Mouse (Mus musculus) ES-CJ7 (cell line): ENCODE results near the gene Gdap2.
A peak's percentile ranks its signal among the peaks of the same experiment; 100 is the strongest.

ENCODE experiments used
- DNase-seq: peaks from one replicate; pipeline ENCODE4 v3.0.0; 2011; ENCODE audit warnings: low read depth, low spot score

Gene Gdap2

GRCm38 (mm10) chr3:100162315-100163105 lies at the start of gene Gdap2, which contains the start of gene Wdr3:
Gene Gdap2 (plus strand): TSS chr3:100162381.
Gene Wdr3 (minus strand): TSS chr3:100162407.
- peak; percentile 91 for DNase-seq

DNA sequence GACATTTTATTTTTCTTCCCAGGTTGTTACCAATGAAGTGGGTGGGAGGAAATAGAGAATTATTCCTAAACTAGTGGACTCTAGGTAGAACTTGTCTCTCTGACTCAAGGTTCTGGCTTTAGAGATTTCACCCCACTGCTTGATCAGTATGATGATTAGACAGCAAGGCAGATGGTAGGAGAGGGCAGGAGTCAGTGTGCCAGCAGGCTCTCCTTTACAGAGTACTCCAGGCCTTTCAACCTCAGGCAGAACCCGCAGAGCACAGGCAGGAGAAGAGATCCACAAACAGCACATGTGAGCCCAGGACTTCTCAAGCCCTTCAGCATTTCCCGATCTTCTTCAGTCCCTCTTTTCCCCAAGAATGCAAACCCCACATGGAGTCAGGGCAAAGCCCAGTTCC lies 43.5 kb upstream of the Gdap2 start:
- no peak for DNase-seq

DNA sequence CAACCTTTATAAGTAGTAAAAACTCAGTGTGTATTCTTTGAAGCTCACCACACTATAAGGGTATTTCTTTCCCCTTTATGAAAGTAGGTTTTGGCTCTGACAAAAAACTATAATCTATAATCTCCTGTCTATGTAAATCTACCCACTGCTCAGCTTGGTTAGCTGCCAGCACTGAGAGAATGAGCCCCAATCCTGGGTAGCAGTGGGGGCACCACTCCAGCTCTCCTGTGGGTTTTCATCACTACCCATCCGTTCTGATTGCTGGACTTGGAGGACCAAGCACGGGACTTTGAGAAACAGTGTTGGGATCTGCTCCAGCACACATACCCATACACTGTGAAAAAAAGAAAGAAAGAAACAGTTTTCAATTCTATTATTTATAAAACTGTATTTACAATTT lies 40.2 kb upstream of the Gdap2 start:
- no peak for DNase-seq

- DNase-seq = no peak
Measured at GRCm38 (mm10) chr3:100122445-100122844, 39.7 kb upstream of the Gdap2 start.

DNA sequence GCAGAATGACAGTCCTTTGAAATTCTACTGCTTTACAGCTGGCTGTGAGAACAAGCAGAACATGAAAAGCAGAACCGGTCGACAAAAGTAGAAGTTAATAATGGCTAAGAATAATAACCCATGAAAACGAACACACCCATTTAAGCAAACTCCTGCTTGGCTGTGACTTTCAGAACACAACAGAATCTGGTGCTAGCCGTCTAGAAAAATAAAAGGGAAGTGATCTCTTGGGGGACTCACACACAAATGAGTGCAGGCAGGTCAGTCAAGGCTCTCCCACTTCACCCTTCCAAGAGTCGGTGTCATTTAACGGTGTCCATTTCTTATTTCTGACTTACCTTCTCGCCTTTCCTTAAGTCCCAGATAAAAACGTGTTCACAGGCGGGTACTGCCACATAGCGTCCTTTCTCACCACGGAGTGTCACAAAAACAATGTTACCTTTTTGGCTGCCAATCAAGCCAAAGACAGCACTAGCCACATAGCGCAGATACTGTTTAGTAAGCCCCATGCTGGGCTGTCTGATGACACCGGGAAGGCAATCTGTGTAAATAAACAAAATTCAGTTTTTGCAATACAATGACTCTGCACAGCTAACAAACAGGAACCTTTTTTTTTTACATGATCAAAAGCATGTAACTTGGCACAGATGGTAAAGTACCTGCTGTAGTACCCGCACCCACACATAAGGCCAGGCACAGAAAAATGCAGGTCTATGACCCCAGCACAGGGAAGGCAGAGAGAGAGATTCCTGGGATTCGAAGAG lies 1.3 kb upstream of the Gdap2 start:
- DNase-seq = no peak

GRCm38 (mm10) chr3:100161665-100162314 lies 391 bp upstream of the Gdap2 start:
- no peak for DNase-seq

DNA sequence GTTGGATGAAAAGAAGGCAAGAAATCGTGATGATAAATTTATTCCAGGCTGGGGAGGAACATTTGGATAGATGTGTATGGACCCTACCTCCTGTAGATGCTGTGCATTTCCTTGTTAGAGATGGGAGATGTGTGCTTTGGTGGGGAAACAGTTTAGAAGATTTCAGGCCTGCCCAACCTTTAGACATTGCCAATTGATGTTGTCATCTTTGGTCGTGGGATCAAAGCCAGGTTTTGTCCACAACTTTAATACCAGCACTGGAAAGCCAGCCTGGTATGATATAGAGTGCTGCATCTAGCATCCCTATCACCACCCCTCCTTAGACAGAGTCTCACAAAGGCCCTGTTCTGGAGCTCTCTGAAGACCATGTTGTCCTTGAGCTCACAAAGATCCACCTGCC lies 1.4 kb downstream of the Gdap2 start:
- no peak for DNase-seq

- no peak for DNase-seq
Measured at GRCm38 (mm10) chr3:100164991-100165390, 2.8 kb downstream of the Gdap2 start.

GRCm38 (mm10) chr3:100176031-100176430 lies 13.8 kb downstream of the Gdap2 start:
- DNase-seq = no peak

DNA sequence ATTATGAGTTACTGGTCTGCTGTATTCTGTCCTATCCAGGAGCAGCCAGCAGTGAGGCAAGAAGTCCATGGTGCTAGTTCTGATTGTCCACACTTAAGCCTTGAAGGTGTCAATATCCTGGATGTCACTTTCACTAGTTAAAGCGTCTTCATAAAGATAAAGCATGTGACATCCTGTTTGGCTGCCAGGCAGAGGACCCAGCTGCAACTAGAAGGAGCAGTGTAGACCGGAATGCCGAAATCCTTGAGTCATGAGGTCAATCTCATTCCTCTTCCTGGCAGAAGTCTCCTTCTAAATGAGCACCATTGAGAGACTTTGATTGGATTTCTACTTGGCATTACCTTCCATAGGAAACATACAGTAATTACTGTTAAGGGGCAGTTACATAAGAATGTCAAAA lies 18.3 kb downstream of the Gdap2 start:
- no peak for DNase-seq

DNA sequence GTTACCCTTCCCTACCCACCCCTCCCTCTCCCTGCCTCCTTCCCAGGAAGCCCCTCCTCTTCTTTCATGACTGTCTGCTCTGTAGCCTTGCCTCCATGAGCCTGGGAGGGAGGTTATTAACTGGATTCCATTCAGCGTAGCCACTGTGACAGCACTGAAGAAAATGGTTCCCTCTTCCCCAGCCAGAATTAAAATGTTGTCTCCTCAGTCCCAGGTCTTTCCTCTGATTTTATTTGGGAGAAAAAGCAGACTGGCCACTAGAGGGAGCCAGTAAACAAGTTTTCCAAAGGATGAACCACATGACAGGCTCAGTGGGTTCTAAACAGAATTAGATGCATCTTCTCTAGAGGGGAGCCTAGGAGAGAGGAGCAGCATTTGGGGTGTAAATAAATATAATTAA lies 27.3 kb downstream of the Gdap2 start:
- peak; percentile 63 for DNase-seq

DNA sequence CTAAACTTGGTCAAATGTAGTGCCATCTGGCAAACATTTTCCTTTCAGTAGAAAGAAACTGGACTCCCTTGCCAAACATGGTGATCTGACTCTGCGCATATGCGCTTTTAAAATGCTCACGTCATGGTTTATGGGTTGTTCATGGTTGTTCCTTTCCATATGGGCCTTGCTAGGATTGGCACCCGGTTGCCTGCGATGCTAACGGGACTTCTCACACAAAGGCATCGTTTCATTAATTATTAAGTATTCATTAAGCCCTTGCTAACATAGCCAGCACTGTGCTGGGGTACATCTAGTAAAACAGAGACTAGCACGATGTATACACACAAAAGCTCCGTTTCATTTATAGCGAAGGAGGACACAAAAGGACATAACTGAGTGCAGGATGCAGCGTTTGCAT lies 27.7 kb downstream of the Gdap2 start:
- DNase-seq = no peak

DNA sequence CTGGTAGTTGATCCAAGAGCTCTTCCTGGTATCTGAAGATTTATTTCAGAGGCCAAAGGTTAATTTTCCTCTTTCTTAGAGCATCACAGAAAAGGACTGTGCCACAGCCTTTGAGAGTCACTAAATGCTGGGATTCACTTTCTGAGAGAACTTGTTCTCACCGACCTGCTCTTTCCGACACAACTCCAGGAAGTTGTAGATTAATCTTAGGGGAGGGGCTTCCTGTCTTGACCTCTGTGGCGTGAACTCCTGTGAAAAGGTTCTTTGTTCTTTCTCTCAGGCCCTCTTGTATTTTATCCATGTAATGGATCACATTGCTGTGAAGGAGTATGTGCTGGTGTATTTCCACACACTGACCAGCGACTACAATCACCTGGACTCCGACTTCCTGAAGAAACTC lies 32.0 kb downstream of the Gdap2 start:
- peak; percentile 7 for DNase-seq

- DNase-seq = no peak
Measured at GRCm38 (mm10) chr3:100201554-100201953, 39.4 kb downstream of the Gdap2 start.

DNA sequence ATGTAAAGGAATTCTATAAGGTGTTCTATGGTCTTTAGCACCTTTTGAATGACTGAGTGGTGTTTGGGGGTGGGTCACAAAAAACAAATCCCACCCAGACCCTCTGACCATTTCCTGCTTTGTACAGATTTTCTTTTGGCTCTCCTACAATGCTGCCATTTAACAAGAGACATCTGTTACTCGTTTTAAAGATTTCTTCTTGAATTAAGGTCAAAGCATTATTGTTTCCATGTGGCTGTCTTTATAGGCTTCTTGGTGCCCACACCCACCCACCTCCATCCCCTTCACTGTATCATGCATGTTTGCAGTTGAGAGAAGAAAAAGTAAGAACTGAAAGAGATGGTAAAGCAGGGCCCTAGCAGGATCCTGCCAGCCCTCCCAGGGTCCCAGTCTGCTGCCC lies 44.8 kb downstream of the Gdap2 start:
- no peak for DNase-seq

DNA sequence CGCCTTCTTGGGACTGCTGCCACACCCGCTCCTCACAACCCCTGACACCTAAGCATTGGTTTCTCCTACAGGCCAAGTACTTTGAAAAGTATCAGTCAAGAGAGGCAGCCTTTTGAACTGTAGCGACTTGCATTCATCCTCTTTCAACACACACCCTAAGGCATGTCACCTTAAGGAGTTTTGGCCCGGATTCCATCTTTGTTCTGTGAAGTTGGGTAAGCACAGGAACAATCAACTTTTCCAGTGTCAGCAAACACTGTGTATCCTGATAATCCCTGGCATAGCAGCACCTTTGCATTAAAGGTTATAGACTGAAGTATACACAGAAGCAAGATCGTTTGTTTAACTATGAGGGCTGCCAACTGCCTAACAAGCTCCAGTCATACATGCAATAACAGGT lies 53.3 kb downstream of the Gdap2 start:
- no peak for DNase-seq

DNA sequence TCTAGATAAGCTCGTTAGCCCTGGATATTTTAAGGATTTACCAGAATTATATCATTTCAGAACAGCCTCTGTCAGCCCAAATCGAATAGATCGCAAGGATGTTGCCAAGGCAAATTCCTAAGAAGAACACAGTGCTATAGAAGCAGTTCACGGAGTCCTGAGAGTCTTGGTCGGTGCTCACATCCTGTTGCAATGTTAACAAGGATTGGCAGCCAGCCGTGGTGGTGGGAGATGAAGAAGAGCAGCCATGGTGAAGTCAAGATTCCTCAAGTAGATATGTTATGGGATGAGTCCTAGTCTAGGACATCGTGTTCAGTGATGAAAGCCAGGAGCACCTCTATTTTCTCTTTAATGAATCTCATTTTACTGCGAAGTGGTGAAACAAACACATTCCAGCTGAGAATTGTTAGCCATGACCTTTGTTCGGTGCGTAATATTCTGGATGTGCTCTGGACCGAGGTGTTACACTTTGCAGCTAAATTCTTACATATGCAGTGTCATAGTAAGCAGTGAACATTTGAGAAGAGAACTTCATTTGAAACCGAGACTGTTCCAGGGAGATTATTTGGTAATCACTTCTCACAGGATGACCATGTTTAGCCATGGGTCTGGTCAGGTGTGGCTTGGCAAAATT lies 63.3 kb downstream of the Gdap2 start:
- DNase-seq = no peak

GRCm38 (mm10) chr3:100227509-100227908 lies 65.3 kb downstream of the Gdap2 start:
- DNase-seq = no peak

DNA sequence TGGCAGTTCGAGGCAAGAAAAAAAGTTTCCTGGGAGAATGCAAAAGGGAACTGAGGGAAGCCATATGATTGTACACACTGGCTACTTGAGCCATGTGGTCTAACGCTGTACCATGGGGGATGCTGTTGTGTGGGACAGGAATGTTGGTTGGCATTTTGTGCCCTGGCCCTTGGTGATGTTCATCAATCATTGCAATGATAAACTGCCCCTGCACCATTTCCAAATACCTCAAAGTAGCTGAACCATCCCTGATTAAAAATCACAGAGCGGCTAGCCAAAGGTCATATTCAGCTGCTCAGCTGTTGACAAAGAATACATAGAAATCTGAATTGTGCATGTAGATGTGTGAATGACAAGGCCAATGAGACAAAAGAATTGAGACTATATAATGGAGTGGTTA lies 66.8 kb downstream of the Gdap2 start:
- DNase-seq = no peak

- DNase-seq = no peak
Measured at GRCm38 (mm10) chr3:100236725-100237436, 74.7 kb downstream of the Gdap2 start.

DNA sequence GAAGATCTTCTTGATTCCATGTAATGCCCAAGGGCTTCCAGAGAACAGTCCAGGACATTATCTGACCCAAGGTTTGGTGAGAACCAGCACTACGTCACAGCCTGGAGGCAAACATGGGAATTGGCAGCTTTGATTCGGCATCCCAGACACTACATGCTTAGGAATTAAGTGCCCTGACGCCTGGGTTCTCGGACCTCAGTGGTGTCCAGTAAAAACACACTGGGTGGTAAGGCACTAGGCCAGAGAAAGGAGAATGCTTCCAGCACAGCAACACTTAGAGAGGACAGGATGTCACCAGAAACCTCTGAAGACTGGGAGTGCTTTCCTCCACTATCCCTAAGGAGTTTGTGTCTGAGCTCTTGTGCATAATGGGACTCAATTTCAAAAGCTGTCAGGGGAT lies 80.0 kb downstream of the Gdap2 start:
- no peak for DNase-seq
